Mouse (Mus musculus) liver, postnatal 0 days (tissue): ENCODE data around the gene Rassf6.

ENCODE experiments used
- CTCF ChIP-seq: sonication (generic); IDR thresholded peaks from 2 replicates; pipeline ENCODE4 v1.5.1; 2016; ENCODE audit warnings: antibody characterized with exemption, low read depth
- EP300 ChIP-seq: IDR thresholded peaks from 2 replicates; pipeline ENCODE4 v1.6.1; 2016; ENCODE audit warnings: antibody characterized with exemption, low read depth, mild to moderate bottlenecking

DNA sequence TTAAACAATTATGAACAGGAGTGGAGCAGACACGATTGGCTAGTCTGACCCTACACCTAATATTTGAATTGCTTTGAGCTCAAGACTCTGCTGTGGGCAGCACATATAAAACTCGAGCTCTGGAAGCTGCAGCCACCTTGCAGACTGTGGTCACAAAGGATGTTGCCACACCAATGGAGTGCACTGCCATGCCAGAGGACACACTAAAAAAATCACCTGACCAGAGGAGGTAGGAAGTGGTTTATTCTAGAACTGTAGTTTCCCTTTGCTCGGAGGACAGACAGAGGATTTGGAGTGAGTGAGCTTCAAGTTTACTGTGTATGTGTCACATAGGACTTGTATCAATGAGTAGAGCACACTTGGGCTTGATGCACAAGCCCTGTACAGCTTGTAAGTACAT, 84.4 kb downstream of the Rassf6 start:
- TF ChIP-seq CTCF (no peak), EP300 (no peak)
